Mouse (Mus musculus) neural tube, embryonic 12.5 days (tissue): ENCODE measurements at regions not wholly inside any gene's neighbourhood (a gene's known extent, or its start where the extent isn't known, plus 50 kb on each side); places are given as distances from the start of the nearest gene placed in this dataset.

ENCODE experiments used
- ATAC-seq: fragments of 200-750 bp; cut with Nextera tagmentation; 2 replicates; pipeline ENCODE4 v1.8.0; 2017; ENCODE audit warnings: low read depth, mild to moderate bottlenecking, moderate TSS enrichment, moderate library complexity; ENCODE audit not compliant: low FRiP score
- H3K27ac ChIP-seq: fragments of 300-500 bp; sonication (generic); 2 replicates; pipeline ENCODE4 v1.5.1; 2016
- H3K27me3 ChIP-seq: fragments of 300-500 bp; sonication (generic); replicated peaks from 2 replicates; pipeline ENCODE4 v1.6.1; 2016; ENCODE audit warnings: mild to moderate bottlenecking
- H3K36me3 ChIP-seq: fragments of 300-500 bp; sonication (generic); 2 replicates; pipeline ENCODE4 v1.6.1; 2016; ENCODE audit warnings: mild to moderate bottlenecking
- H3K4me1 ChIP-seq: fragments of 300-500 bp; sonication (generic); 2 replicates; pipeline ENCODE4 v1.6.1; 2016
- H3K4me2 ChIP-seq: fragments of 300-500 bp; sonication (generic); replicated peaks from 2 replicates; pipeline ENCODE4 v1.6.1; 2016; ENCODE audit warnings: mild to moderate bottlenecking
- H3K4me3 ChIP-seq: fragments of 300-500 bp; sonication (generic); 2 replicates; pipeline ENCODE4 v1.5.1; 2016
- H3K9ac ChIP-seq: fragments of 300-500 bp; sonication (generic); 2 replicates; pipeline ENCODE4 v1.6.1; 2016; ENCODE audit warnings: mild to moderate bottlenecking
- H3K9me3 ChIP-seq: fragments of 300-500 bp; sonication (generic); 2 replicates; pipeline ENCODE4 v1.6.1; 2016; ENCODE audit warnings: mild to moderate bottlenecking
- WGBS: fragments of 180-500 bp; shearing (Covaris S2); methylation state at CpG from one replicate; pipeline ENCODE4 v1.1.7; 2016; 5-methylcytosine and 5-hydroxymethylcytosine counted together

- no peak overlapping the region for H3K9ac ChIP-seq
- no peaks in the 10 kb centered on the region for H3K27me3 ChIP-seq
- H3K36me3 ChIP-seq: no peaks in the 10 kb centered on the region
- H3K4me2 ChIP-seq: no peak overlapping the region
- no peak overlapping the region for H3K27ac ChIP-seq
- ATAC-seq: no peak
- no peaks in the 10 kb centered on the region for H3K9me3 ChIP-seq
- 89% methylated on average over 1 of the region's 1 CpGs for WGBS
- no peaks in the 10 kb centered on the region for H3K4me1 ChIP-seq
- no peak overlapping the region for H3K4me3 ChIP-seq
Measured at GRCm38 (mm10) chr4:5379215-5379614, 586.1 kb upstream of the Impad1 start.

GRCm38 (mm10) chr4:5358274-5358673, 565.1 kb upstream of the Impad1 start:
- 96% methylated on average over 1 of the region's 1 CpGs for WGBS
- no peaks in the 10 kb centered on the region for H3K9me3 ChIP-seq

GRCm38 (mm10) chr4:5346226-5346625, 553.1 kb upstream of the Impad1 start:
- Histone ChIP-seq H3K4me1 (no peaks in the 10 kb centered on the region), H3K36me3 (no peaks in the 10 kb centered on the region), H3K27ac (no peak overlapping the region), H3K9me3 (no peaks in the 10 kb centered on the region), H3K9ac (no peak overlapping the region), H3K4me2 (no peak overlapping the region), H3K4me3 (no peak overlapping the region), H3K27me3 (no peaks in the 10 kb centered on the region)
- 72% methylated on average over 3 of the region's 3 CpGs for WGBS
- no peak for ATAC-seq

More at GRCm38 (mm10) chr4:5358274-5358673, 565.1 kb upstream of the Impad1 start:
- no peak overlapping the region for H3K4me2 ChIP-seq
- H3K4me1 ChIP-seq: no peaks in the 10 kb centered on the region
- no peak overlapping the region for H3K27ac ChIP-seq
- no peak overlapping the region for H3K9ac ChIP-seq
- no peak overlapping the region for H3K4me3 ChIP-seq
- no peaks in the 10 kb centered on the region for H3K36me3 ChIP-seq
- no peaks in the 10 kb centered on the region for H3K27me3 ChIP-seq
- no peak for ATAC-seq

- ATAC-seq: no peak
- WGBS: 87% methylated on average over 4 of the region's 4 CpGs
Measured at GRCm38 (mm10) chr4:5344739-5345138, 551.6 kb upstream of the Impad1 start.

GRCm38 (mm10) chr4:5344311-5344710, 551.2 kb upstream of the Impad1 start:
- Histone ChIP-seq H3K4me2 (no peak overlapping the region), H3K27me3 (no peaks in the 10 kb centered on the region), H3K9me3 (no peaks in the 10 kb centered on the region), H3K4me3 (no peak overlapping the region), H3K36me3 (no peaks in the 10 kb centered on the region), H3K27ac (no peak overlapping the region), H3K4me1 (no peaks in the 10 kb centered on the region), H3K9ac (no peak overlapping the region)
- 94% methylated on average over 2 of the region's 2 CpGs for WGBS
- no peak for ATAC-seq

More at GRCm38 (mm10) chr4:5344739-5345138, 551.6 kb upstream of the Impad1 start:
- no peak overlapping the region for H3K27ac ChIP-seq
- H3K9ac ChIP-seq: no peak overlapping the region
- H3K4me2 ChIP-seq: no peak overlapping the region
- no peaks in the 10 kb centered on the region for H3K36me3 ChIP-seq
- no peaks in the 10 kb centered on the region for H3K9me3 ChIP-seq
- H3K4me3 ChIP-seq: no peak overlapping the region
- H3K27me3 ChIP-seq: no peaks in the 10 kb centered on the region
- no peaks in the 10 kb centered on the region for H3K4me1 ChIP-seq

GRCm38 (mm10) chr4:5337158-5337896, 544.2 kb upstream of the Impad1 start:
- H3K36me3 ChIP-seq: no peaks in the 10 kb centered on the region
- ATAC-seq: no peak
- no peaks in the 10 kb centered on the region for H3K4me1 ChIP-seq
- H3K4me3 ChIP-seq: no peak overlapping the region
- no peak overlapping the region for H3K27ac ChIP-seq
- WGBS: 76% methylated on average over 4 of the region's 4 CpGs
- H3K27me3 ChIP-seq: no peaks in the 10 kb centered on the region
- no peak overlapping the region for H3K9ac ChIP-seq
- H3K4me2 ChIP-seq: no peak overlapping the region
- no peaks in the 10 kb centered on the region for H3K9me3 ChIP-seq

- no peak for ATAC-seq
- 86% methylated on average over 2 of the region's 2 CpGs for WGBS
Measured at GRCm38 (mm10) chr4:5335030-5335429, 541.9 kb upstream of the Impad1 start.

GRCm38 (mm10) chr4:5328497-5329194, 535.5 kb upstream of the Impad1 start:
- Histone ChIP-seq H3K9me3 (no peaks in the 10 kb centered on the region), H3K36me3 (no peaks in the 10 kb centered on the region), H3K27ac (no peak overlapping the region), H3K4me3 (no peak overlapping the region), H3K27me3 (no peaks in the 10 kb centered on the region), H3K4me2 (no peak overlapping the region), H3K4me1 (no peaks in the 10 kb centered on the region), H3K9ac (no peak overlapping the region)
- ATAC-seq: no peak
- 83% methylated on average over 5 of the region's 5 CpGs for WGBS

More at GRCm38 (mm10) chr4:5335030-5335429, 541.9 kb upstream of the Impad1 start:
- Histone ChIP-seq H3K9me3 (no peaks in the 10 kb centered on the region), H3K9ac (no peak overlapping the region), H3K4me2 (no peak overlapping the region), H3K4me3 (no peak overlapping the region), H3K27ac (no peak overlapping the region), H3K4me1 (no peaks in the 10 kb centered on the region), H3K36me3 (no peaks in the 10 kb centered on the region), H3K27me3 (no peaks in the 10 kb centered on the region)

- Histone ChIP-seq H3K4me3 (no peak overlapping the region), H3K4me1 (no peaks in the 10 kb centered on the region), H3K9ac (no peak overlapping the region), H3K27ac (no peak overlapping the region), H3K4me2 (no peak overlapping the region), H3K27me3 (no peaks in the 10 kb centered on the region), H3K36me3 (no peaks in the 10 kb centered on the region), H3K9me3 (no peaks in the 10 kb centered on the region)
- no peak for ATAC-seq
- 81% methylated on average over 2 of the region's 2 CpGs for WGBS
Measured at GRCm38 (mm10) chr4:5327171-5327661, 534.1 kb upstream of the Impad1 start.

GRCm38 (mm10) chr4:5301461-5301860, 508.3 kb upstream of the Impad1 start:
- no peaks in the 10 kb centered on the region for H3K36me3 ChIP-seq
- no peaks in the 10 kb centered on the region for H3K27me3 ChIP-seq
- no peak overlapping the region for H3K27ac ChIP-seq
- WGBS: 89% methylated on average over 3 of the region's 3 CpGs
- no peaks in the 10 kb centered on the region for H3K4me1 ChIP-seq
- no peaks in the 10 kb centered on the region for H3K9me3 ChIP-seq
- ATAC-seq: 0 out of 2 replicates have a peak, but pooled peaks have one; percentile 17
- H3K9ac ChIP-seq: no peak overlapping the region
- H3K4me2 ChIP-seq: no peak overlapping the region
- no peak overlapping the region for H3K4me3 ChIP-seq

- ATAC-seq: no peak
- Histone ChIP-seq H3K4me1 (no peaks in the 10 kb centered on the region), H3K36me3 (no peaks in the 10 kb centered on the region), H3K9ac (no peak overlapping the region), H3K4me3 (no peak overlapping the region), H3K27me3 (no peaks in the 10 kb centered on the region), H3K9me3 (no peaks in the 10 kb centered on the region), H3K4me2 (no peak overlapping the region), H3K27ac (no peak overlapping the region)
- WGBS: 88% methylated on average over 1 of the region's 1 CpGs
Measured at GRCm38 (mm10) chr4:5301017-5301416, 507.9 kb upstream of the Impad1 start.

- ATAC-seq: no peak
- no peak overlapping the region for H3K4me2 ChIP-seq
- H3K27me3 ChIP-seq: no peaks in the 10 kb centered on the region
- H3K4me1 ChIP-seq: no peaks in the 10 kb centered on the region
- no peak overlapping the region for H3K9ac ChIP-seq
- 82% methylated on average over 2 of the region's 2 CpGs for WGBS
- no peaks in the 10 kb centered on the region for H3K36me3 ChIP-seq
- H3K4me3 ChIP-seq: no peak overlapping the region
- no peaks in the 10 kb centered on the region for H3K9me3 ChIP-seq
- no peak overlapping the region for H3K27ac ChIP-seq
Measured at GRCm38 (mm10) chr4:5299208-5299607, 506.1 kb upstream of the Impad1 start.
